Mouse (Mus musculus) bone marrow macrophage, adult 2 months (primary cell): ENCODE results near the gene Nhlrc2. TPM values are rescaled to one million over a fixed set of nuclear protein-coding genes. Genes with fewer than 3 reads are reported as not detected.

Source experiments
- H3K27ac ChIP-seq: 2 replicates; pipeline ENCODE4 v1.5.1; 2012; ENCODE audit warnings: low read depth, low read length; ENCODE audit not compliant: insufficient read depth
- H3K4me1 ChIP-seq: 2 replicates; pipeline ENCODE4 v1.6.1; 2012; ENCODE audit warnings: low read length; ENCODE audit not compliant: control insufficient read depth, insufficient read depth
- H3K4me3 ChIP-seq: 2 replicates; pipeline ENCODE4 v1.5.1; 2012; ENCODE audit warnings: mild to moderate bottlenecking, low read length, moderate library complexity; ENCODE audit not compliant: insufficient read depth
- CTCF ChIP-seq: IDR thresholded peaks from 2 replicates; pipeline ENCODE4 v1.5.1; 2012; ENCODE audit warnings: low read depth, mild to moderate bottlenecking, low read length, moderate library complexity
- POLR2A ChIP-seq: IDR thresholded peaks from 2 replicates; pipeline ENCODE4 v1.6.1; 2012; ENCODE audit warnings: mild to moderate bottlenecking, low read depth, low read length, borderline replicate concordance
- polyA plus RNA-seq: library from polyadenylated mRNA; stranded (reverse); fragments of >200 nt; gene quantifications from 2 replicates; pipeline ENCODE4 v1.2.4, GENCODE M21; 2012; ENCODE audit not compliant: missing spikeins, insufficient read depth, insufficient read length

Gene Nhlrc2
- polyA plus RNA-seq, 1 experiment = 11.3 TPM

GRCm38 (mm10) chr19:56535765-56536164, 12.3 kb upstream of the Nhlrc2 start:
- Histone ChIP-seq H3K4me1 (peaks cover 20% of the 10 kb centered on the region), H3K4me3 (no peak overlapping the region), H3K27ac (no peak overlapping the region)
- TF ChIP-seq CTCF (no peak), POLR2A (no peak)

GRCm38 (mm10) chr19:56543320-56543719, 4.7 kb upstream of the Nhlrc2 start:
- TF ChIP-seq POLR2A = no peak
- TF ChIP-seq CTCF = no peak
- Histone ChIP-seq H3K4me3 (no peak overlapping the region), H3K27ac (no peak overlapping the region), H3K4me1 (peaks cover 20% of the 10 kb centered on the region)

- Histone ChIP-seq H3K4me1 (peaks cover 24% of the 10 kb centered on the region), H3K4me3 (no peak overlapping the region), H3K27ac (no peak overlapping the region)
- TF ChIP-seq CTCF = no peak
- TF ChIP-seq POLR2A = no peak
These were observed 3.2 kb upstream of the Nhlrc2 start for GRCm38 (mm10) chr19:56544681-56545388.

DNA sequence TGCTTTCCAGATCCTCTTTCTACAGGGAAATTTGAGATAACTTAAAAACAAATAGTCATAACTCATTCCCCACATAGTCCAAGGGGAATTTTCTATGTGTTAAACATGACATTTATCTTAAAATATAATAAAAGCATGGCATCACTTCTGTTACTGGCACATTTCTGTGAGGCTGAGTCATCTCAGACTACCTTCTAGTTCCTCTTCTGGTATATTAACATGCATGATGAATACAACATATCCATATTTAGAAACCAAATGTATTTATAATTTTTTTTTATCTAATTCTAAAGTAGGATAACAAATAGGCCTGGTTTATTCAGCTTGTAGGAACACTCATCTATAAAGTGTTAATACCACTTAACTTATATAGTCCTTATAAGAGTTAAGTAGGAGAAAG, 2.0 kb upstream of the Nhlrc2 start:
- no peak for TF ChIP-seq POLR2A
- TF ChIP-seq CTCF = no peak
- Histone ChIP-seq H3K27ac (peak overlapping the region; percentile 57), H3K4me3 (no peak overlapping the region)

GRCm38 (mm10) chr19:56547456-56548229, 418 bp upstream of the Nhlrc2 start, which contains the start of gene Dclre1a:
Dclre1a (minus strand) TSS chr19:56548222.
- peaks cover 26% of the 10 kb centered on the region for H3K4me1 ChIP-seq
- TF ChIP-seq POLR2A = no peak
- TF ChIP-seq CTCF = no peak
- peak within 1 kb of the TSS; percentile 98 for H3K4me3 ChIP-seq
- H3K27ac ChIP-seq = peak within 1 kb of the TSS; percentile 96

More for the DNA sequence above, 2.0 kb upstream of the Nhlrc2 start:
- peaks cover 26% of the 10 kb centered on the region for H3K4me1 ChIP-seq

DNA sequence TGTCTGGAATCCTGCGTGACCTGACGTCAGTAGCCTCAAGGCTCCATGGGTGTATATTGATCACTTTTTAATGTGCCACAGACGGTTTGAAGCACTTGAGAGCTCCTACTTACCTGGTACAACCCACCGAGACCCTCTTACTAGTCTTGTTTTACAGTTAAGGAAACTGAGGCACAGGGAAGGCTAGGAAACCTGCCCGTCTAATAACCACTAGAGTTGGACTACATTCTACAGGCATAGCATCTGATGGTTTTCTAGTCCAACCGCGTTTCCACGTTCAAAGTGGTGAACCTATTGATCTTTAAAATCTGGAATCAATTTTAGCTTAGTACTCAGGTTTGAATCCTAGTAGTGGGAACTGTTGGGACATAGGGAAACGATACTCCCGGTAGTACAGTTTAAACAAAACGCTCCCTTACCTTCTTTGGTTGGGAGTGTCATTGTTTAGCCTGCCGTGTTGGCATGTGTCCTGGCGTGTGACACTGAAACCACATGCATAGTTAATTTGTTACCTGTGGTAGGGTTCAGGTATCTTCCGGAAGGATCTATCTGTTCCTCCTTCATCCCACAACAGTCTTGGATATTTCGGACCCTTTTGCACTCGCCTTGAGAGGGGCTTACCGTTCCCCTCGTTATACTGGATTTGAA, 1.1 kb downstream of the Nhlrc2 start:
- Histone ChIP-seq H3K4me1 (peaks cover 26% of the 10 kb centered on the region), H3K27ac (peak overlapping the region; percentile 96), H3K4me3 (peak overlapping the region; percentile 98)
- TF ChIP-seq POLR2A (no peak), CTCF (no peak)

DNA sequence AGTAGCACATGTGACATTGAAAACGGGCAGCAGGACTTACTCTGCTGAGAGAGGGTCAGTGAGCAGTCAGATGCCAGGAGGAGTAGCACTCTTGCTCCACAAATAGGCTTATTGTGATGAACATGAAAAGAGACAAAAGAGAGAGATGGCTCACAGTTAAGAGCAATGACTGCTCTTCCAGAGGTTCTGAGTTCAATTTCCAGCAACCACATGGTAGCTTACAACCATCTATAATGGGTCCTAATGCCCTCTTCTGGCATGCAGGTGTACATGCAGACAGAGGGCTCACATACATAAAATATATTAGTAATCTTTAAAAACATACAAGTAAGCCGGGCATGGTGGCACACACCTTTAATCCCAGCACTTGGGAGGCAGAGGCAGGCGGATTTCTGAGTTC, 5.1 kb downstream of the Nhlrc2 start:
- H3K4me3 ChIP-seq = no peak overlapping the region

DNA sequence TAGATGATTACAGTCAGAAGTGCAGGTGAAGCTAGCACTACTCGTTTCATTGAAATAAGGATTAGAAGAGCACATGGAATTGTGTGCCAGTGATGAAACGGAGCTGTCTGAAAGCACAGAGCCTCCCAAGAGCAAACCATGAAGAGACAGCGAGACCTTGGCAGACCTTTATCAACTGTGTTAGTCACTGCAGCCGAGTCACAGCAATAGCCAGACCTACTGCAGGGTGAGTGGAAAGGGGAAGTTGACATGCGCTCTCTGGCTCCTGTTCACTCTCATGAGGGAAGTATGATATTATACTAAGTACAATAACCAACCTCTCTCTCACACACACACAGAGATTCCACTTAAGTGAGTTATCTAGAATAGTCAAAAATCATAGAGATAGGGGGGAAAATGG, 7.9 kb downstream of the Nhlrc2 start:
- TF ChIP-seq CTCF = no peak
- TF ChIP-seq POLR2A = no peak
- Histone ChIP-seq H3K27ac (peak overlapping the region; percentile 45), H3K4me1 (peaks cover 7% of the 10 kb centered on the region), H3K4me3 (peak overlapping the region; percentile 32)

More for the DNA sequence above, 5.1 kb downstream of the Nhlrc2 start:
- peaks cover 13% of the 10 kb centered on the region for H3K4me1 ChIP-seq
- TF ChIP-seq POLR2A (no peak), CTCF (no peak)
- no peak overlapping the region for H3K27ac ChIP-seq

GRCm38 (mm10) chr19:56562433-56563138, 14.5 kb downstream of the Nhlrc2 start:
- Histone ChIP-seq H3K27ac (no peak overlapping the region), H3K4me1 (peaks cover 21% of the 10 kb centered on the region), H3K4me3 (no peak overlapping the region)
- TF ChIP-seq POLR2A = no peak
- TF ChIP-seq CTCF = no peak
